Mouse (Mus musculus): ENCODE results near the gene Nr1h5.

GRCm38 (mm10) chr3:102970067-102970466, 6.1 kb upstream of the Nr1h5 start:
- TF ChIP-seq CTCF (conservative IDR thresholded peaks at IDR 0.05; ENCODE audit: low read length) (no peak), POU5F1 (IDR thresholded peaks at IDR 0.05; ENCODE audit: borderline replicate concordance, low read length) (no peak)
